Mouse (Mus musculus): Measurements from ENCODE around the gene Igfbp3.
A peak's percentile ranks its signal among the peaks of the same experiment; 100 is the strongest.

The Igfbp3 gene

DNA sequence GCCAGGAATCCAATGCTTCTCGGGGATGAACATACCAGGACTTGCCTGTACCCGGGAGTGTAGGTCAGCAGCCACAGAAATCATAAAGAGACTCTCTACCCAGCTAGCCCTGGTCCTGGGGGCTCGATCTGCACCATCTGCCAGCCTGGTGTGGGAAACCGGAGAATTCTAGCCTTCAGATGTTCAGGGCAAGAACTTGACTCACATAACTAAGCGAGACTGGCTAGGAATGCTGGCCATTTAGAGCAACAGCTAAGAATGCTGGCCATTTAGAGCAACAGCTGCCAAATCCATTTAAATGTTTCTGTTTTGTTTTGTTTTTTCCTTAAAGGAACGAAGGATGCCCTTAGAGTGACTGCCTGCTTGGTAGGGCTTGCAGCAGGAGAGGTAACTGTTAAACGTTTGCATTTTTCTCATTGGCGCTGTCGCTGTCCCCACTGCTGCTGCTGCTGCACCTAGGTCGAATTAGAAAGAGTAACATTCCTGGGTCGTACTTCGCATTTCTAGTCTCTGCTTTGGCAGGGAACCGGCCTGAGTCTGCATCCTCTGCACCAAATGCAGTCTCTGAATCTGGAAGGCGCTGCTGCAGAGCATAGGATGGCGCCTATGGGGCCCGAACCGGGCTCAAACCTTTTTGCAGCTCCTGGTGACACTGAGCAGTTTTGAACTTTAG is 1.5 kb downstream of the Igfbp3 start:
- no peak for DNase-seq (ENCODE audit: low spot score in 2 of 2)

DNA sequence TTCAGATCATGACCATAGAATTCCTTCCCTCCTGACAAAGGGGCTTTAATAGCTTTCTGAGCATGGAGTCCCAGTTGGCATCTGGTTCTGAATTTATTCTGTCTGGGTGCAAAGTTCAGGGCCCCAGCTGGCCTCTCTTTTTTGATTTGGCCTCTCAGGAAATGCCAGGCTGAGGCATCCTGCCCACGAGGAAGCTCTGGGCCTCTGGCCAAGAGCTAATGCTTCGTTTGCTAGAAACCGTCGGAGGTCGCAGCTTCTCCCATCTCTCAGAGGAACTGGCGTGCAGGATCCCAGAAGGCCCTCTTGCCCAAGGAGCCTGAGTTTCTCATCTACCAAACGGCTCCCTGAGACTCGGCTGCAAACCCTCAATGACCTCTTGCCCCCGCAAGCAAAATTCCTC is 2.5 kb downstream of the Igfbp3 start:
- DNase-seq (ENCODE audit: low spot score in 2 of 2), result no peak

DNA sequence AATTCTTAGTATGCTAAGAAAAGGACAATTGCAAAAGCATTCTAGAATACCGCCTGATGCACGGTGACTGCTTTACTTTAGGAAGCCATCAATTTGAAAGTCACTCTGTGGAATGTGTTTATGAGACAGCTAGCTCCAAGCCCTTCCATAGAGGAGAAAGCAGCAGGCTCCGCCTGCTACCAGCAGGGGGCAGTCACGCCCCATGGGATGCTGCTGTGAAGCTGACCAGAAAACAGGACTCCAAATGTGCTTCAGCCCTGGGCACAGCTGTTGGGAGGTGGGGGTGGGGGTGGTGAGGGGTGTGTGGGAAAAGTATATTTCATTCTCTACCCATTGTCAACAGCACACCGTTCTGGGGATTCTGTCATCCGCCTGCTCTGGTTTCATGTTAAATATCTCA is 3.4 kb downstream of the Igfbp3 start:
- peak; percentile 43 to 62 for DNase-seq (ENCODE audit: low spot score in 2 of 2)

DNA sequence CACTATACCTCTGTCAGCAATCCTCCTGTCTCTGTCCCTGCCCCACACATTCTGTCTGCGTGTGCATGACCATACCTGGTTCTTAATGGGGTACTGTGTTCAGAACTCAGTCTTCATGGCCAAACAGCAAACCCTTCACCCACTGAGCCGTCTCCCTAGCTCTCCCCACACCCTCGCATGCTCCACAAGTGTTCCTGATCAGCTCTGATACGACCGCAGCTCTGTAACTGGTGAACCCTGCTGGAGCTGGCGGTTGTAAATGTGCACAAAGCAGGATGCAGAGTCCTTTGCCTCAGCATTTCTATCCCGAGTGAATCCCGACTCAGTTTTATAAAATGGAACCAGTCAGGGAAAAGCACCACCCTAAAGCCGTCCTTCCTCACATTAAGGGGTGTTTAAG is 9.9 kb downstream of the Igfbp3 start:
- no peak for DNase-seq (ENCODE audit: low spot score in 2 of 2)

DNA sequence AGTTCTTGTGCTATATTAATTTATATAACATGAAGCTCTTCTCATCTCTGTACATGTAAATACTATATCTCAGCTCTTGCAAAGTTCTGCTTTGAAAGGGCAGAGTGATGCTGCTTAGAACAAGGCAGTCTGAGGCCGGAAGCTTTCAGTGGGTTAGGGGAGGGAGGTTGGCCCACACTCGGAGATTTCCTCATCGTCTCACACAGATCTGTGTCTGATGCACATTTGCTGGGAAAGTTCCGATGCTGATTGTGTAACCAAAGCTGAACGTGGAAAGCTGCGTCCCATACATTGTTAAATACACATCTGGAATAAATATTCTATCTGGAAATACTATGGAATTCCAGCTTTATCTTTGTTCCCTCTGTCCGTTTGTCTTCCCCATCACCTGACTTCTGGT is 11.5 kb downstream of the Igfbp3 start:
- no peak for DNase-seq (ENCODE audit: low spot score in 2 of 2)

DNA sequence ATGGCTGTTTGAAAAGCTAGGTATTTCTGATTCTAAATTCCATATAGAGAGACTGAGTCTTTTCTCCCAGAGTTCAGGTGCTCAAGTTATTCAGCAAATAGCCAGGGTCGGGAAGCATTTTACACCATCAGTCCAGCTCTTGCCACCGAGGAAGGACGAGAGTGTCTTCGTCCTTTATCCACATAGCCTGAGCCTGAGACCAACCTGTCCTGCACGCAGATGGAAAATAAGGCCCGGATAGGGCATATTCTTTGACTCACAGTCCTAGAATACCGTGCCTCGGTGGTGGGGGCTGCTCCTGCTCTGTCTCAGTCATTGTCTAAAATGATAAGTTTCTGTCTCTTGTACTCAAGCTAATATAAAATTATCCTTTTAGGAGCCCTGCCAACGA is 13.3 kb downstream of the Igfbp3 start:
- no peak for DNase-seq (ENCODE audit: low spot score in 2 of 2)

DNA sequence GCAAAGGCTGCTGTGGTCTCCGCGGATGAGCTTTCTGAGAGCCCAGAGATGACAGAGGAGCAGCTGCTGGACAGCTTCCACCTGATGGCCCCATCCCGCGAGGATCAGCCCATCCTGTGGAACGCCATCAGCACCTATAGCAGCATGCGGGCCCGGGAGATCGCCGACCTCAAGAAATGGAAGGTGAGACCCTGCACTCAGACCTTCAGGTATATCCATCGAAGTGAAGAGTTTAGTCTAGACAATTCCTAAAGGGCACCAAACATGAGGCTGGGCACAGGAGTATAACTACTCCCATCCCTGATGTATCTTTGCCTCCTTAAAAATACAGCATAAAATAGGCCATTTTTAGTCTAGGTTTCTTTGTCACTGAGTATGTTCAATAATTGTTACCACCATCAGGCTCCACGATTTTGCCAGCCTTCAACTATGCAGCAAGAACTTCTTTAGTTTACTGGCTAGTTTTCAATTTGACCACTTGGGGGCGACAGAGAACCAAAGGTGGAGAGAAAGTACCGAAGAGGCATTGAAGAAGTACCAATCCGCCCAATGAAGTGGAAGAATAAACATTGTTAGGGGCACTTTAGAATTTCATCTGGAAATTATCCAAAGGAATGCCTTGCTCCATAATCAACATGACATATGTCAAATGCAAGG is 13.9 kb downstream of the Igfbp3 start:
- DNase-seq (ENCODE audit: low spot score in 2 of 2), result no peak

DNA sequence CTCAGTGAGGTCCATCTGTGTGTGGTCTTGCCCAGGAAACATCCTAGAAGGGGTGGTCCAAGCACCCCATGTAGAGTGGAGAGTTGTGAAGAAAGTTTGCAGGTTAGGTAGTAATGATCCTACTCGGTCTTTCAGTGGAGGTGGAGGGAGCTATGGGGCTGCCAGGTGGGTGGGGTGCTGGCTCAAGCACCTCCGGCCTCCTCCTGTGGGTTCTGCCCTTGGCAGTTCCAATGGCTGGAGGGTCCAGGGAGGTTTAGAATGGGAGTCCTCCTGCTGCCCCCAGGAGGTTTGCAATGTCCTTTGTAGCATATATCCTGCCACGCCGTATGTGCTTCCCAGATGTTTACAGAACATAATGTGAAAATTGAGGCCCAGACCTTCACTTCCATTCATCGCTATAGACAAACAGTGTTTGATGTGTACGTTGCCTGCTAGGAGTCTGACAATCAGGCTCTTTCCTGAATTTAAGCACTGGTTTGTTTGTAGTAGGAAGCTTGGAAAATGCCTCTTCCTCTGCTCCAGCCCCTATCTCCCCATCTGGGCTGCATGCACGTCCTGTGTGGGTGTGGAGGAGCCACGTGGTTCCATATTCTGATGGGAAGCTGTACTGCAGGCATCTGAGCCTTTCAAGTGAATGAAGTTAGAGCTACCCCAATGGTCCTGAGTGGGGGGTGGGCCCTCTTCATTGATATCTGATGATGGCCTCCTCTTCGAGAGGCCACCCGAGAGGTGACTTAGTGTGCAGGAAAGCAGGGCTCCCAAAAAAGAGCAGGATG is 15.1 kb downstream of the Igfbp3 start:
- DNase-seq (ENCODE audit: low spot score in 2 of 2), result no peak

DNA sequence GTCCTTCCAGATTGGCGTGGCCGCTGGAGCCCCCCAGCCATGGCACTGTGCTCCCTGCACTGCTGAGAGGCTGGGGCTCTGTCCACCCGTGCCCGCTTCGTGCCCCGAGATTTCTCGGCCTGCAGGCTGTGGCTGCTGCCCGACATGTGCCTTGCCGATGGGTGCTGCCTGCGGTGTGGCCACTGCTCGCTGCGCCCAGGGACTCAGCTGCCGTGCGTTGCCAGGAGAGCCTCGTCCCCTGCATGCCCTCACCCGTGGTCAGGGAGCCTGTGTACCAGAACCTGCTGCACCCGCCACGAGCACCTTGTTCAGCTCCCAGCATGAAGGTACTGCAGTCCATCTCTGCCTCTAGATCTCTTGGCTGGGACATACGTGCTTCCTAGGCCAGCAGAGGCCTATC is 15.7 kb downstream of the Igfbp3 start:
- DNase-seq (ENCODE audit: low spot score in 2 of 2), result no peak

DNA sequence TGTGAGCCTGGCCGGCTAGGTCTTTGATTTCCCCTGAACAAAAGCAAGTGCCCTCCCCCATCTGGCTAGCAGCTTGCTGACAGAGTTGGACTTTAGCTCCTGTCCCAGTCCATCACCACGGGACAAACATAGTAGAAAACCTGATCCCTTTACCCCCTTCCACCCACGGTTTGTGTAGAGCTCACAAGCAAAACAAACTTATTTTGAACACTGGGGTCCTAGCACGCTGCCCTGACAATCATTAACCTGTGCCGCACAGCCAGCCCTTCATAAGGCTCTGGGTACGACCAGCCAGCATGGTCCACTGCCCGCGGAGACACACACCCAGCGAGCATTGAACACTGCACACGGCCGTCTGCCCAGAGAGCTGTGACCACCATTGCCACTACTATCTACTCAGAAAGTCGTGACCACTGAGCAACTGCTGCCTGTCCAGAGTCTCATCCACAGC is 16.2 kb downstream of the Igfbp3 start, which contains the start of gene Igfbp1:
Gene Igfbp1, plus strand, starts transcription at position 292 of the 451 bp plus-strand sequence.
- no peak for DNase-seq (ENCODE audit: low spot score in 2 of 2)

DNA sequence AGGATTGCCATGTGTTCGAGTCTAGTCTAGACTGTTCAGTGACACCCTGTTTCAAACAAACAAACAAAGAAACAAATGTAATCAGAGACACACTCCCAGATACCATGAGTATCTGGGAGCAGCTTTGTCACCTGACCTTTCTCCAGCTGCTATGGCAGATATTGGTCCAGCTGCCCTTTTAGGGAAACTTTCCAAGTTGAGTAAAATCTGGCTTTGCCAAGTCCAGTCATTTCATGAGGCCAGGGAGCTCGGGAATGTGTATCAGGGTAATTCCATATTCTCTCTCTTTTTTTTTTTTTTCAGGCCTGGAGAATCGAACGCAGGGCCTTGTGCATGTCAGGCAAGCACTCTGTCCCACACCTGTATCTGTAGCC is 18.4 kb downstream of the Igfbp3 start:
- DNase-seq (ENCODE audit: low spot score in 2 of 2), result no peak

DNA sequence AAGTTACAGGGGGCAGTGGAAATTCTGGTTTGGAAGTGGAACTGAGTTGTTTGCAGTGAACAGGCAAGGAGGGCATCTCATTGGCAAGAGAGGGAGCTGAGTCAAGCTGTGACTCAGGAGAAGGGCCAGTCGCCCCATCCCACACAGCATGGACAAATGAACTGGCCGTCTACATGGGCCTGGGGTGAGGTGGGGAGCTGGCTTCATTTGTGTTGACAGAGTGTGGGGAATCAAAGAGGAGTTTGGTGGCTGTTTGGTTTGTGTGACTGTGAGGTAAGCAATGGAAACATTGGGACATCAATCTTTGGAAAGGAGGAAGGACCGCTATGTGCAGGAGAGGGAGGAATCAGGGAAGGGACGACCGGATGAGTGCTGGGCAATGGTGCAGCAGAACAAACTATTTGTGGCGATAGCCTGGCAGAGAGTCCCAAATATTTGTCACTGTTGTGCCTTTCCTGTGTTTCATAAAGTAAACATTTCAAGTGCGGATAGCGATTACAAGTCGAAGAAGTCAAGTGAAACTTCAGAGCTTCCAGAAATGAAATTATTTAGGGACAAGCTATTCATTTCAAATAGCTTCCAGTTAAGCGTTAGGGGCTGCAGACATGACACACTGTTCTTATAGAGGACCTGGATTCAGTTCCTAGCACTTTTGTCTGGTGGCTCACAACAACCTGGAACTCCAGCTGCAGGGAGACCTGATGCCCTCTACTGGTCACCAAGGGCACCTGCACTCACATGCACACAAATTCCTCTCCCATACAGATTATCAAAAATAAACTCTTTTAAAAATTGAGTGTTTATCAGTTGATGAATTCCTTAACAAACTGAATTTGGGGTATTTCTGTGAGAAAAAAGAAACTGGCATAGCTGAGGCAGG is 19.1 kb downstream of the Igfbp3 start:
- DNase-seq (ENCODE audit: low spot score in 2 of 2), result no peak

DNA sequence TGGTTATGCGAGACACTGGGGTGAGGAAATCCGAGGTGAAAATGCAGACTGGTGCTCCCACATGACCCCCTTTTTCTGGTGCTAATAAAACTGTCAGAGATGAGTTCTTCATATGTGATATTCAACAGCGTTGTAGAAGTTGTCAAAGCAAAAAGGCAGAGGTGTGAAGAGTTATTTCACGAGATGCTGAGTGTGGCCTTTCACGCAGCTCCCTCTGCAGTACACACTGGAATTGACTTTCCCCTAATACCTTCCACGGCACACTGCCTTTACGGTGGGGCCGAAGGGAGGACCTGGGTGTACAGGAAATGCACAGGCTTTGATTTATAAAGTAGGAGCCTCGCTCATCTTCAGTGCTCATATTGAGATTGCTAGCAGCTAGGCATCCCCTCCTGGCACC is 20.6 kb downstream of the Igfbp3 start:
- DNase-seq (ENCODE audit: low spot score in 2 of 2), result no peak

DNA sequence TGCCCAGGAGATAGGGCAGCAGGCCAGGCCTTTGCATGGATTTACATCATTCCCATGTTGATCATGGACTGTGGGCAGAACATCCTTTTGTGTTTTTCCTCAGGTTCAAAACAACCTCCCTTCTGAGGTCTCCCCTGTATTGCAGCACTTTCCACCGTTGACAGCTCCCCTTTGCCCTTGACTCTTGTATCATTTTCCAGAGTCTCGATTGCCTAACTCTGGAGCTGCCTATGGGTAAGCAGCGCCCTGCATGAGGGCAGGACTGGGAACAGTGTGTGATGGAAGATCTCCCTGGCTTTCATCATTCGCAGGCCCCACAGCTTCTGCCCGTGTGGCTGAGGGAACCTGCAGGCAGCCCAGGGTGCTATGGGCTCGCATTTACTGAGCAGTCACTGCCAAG is 21.0 kb downstream of the Igfbp3 start:
- DNase-seq (ENCODE audit: low spot score in 2 of 2), result no peak

DNA sequence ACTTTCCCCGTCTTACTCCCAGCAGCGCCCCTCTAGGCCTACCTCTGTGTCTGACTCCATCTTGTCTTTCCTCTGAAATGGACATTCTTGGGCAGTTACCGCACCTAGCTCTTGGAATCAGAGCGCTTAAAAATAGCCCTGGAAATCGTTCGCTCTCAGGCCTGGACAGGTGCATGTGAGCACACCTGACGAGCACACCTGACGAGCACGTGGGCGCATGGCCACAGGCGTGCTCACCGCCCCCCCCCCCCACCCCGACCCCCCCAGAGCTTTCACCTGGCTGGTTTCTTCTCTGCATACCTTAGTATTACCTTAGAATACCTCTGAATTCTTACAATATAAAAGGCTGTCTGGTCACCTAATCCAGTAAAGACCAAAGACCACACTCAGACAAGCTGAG is 25.3 kb downstream of the Igfbp3 start, which contains the start of gene Gm11985:
Gene Gm11985, minus strand, starts transcription at position 101 of the 400 bp plus-strand sequence.
- no peak for DNase-seq (ENCODE audit: low spot score in 2 of 2)

DNA sequence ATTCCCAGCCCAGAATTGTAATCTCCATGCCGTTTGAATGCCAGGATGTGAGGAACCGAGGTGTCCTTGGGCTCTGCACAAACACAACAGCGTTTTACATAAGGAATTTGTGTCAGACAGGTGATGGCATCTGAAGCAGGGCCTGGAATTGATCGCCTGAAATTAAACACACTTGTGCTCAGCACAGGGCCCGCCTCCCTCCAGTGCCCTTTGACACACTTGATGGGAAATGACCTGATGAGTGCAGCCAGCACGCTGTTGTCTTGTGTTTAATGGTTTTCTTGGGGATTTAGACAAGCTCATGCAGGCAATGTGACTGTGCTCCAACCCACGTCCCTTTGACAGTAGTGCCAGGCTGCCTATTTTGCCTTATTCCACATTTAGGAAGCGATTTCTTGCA is 26.3 kb downstream of the Igfbp3 start:
- DNase-seq (ENCODE audit: low spot score in 2 of 2), result no peak

DNA sequence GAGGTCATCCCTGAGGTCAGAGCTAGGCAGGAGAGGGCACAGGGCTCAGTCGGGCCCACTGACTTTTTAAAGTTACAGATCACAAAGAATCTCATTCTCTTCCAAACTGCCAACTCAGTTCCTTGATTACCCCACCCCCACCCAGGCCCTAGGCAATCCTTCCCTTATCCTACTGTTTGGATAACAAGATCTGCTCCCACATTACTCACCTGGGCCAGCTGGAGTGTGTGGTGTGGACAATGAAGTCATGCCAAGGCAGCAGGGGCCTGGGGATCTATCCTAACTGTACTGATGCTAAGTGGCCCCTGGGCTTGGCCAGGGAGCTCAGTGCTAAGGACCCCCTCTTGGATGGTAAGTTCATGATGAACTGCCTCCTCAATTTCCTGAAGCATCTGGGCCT is 29.3 kb downstream of the Igfbp3 start:
- DNase-seq (ENCODE audit: low spot score in 2 of 2), result no peak

DNA sequence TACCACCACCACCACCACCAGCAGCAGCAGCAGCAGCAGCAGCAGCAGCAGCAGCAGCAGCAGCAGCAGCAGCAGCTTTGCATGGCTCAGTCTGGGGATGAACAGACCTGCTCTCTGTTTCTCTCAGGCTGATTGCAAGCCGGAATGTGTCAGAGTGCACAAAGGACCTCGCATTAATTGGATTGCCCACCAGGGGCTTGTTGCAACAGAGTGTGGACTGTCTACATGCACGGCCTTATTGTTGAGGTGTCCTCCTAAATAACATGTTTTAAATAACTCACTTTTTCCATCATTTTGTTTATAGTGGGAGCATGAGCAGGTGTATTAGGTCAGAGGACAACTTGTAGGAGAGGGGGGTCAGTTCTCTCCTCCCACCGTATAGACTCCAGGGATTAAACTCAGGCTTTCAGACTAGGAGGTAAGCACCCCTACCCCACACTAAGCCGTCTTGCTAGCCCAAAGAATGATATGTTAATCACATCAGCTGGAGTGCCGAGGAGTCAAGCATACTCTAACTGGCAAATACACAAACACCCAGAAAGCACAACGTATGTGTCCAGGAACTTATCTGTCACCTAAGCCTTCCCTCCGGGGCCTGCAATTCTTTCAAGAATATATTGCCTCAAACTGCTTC is 31.2 kb downstream of the Igfbp3 start:
- no peak for DNase-seq (ENCODE audit: low spot score in 2 of 2)

DNA sequence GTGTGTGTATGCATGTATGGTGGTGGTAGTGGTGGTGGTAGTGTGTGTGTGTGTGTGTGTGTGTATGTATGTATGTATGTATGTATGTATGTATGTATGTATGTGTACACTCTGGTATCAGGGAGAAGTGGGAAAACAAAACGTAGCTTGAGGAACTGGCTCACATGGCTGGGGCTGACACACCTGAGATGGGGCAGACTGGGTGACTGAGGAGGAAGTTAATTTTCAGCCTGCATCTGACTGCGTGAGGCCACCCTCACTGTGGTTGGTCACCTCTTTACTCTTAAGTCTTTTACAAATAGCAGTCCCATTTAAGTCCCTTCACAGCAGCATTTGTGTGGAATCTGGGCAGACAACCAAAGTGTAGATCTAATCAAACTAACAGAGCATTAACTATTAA is 34.4 kb downstream of the Igfbp3 start:
- DNase-seq (ENCODE audit: low spot score in 2 of 2), result no peak

DNA sequence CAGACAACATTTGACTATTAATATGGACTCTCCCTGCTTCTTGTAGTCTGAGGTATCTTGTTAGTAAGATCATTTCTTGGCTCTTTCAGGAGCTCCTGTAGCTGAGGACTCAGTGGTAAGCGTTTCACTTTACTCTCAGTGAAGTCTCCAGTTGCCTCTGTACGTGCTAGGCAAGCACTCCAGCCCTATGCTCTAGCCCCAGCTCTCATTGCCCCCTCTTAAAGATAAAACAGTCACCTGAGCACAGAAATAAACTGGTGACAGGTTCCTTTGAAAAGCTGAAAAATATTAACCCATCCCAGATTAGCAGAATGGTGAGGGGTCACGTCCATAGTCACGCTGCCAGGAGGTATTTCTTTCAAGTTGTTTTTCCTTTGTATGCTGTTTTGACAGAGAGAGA is 35.0 kb downstream of the Igfbp3 start:
- no peak for DNase-seq (ENCODE audit: low spot score in 2 of 2)

DNA sequence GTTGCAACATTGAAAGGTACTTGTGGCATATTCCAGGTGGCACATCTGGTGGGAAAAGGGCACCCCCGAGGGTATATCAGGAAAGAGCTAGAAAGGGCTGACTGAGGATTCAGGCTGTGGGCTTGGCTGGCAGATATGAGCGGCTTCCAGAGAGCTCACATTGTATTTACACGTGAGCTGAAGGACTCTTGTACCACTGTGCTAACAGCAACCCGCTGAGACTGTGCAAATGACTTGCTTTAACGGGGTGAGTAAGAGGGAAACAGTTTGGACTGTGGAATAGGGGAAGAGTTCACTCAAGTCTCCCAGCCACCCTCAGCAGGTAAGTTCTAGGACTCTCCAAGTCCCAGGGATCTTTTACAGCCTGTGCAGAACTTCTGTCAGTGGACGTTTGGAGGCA is 40.1 kb downstream of the Igfbp3 start:
- DNase-seq (ENCODE audit: low spot score in 2 of 2), result no peak

Measured in urinary bladder, adult 18-20 months (tissue).